Mouse (Mus musculus) neural tube, embryonic 15.5 days (tissue): Measurements from ENCODE around the gene Gm3317. TPM values are rescaled to one million over a fixed set of nuclear protein-coding genes. Genes with fewer than 3 reads are reported as not detected.
"Not testable (repeated sequence)": the region's sequence is repeated elsewhere in the genome, so short reads cannot be mapped to it uniquely, and the experiment has no call there.

Source experiments
- ATAC-seq: fragments of 200-750 bp; cut with Nextera tagmentation; 2 replicates; pipeline ENCODE4 v1.8.0; 2017; ENCODE audit warnings: mild to moderate bottlenecking, moderate TSS enrichment, moderate library complexity; ENCODE audit not compliant: low FRiP score
- H3K27ac ChIP-seq: fragments of 300-500 bp; sonication (generic); replicated peaks from 2 replicates; pipeline ENCODE4 v1.5.1; 2015; ENCODE audit warnings: mild to moderate bottlenecking, inconsistent platforms
- H3K27me3 ChIP-seq: fragments of 300-500 bp; sonication (generic); replicated peaks from 2 replicates; pipeline ENCODE4 v1.6.1; 2015; ENCODE audit warnings: inconsistent platforms
- H3K36me3 ChIP-seq: fragments of 300-500 bp; sonication (generic); 2 replicates; pipeline ENCODE4 v1.6.1; 2015; ENCODE audit warnings: inconsistent platforms
- H3K4me1 ChIP-seq: fragments of 300-500 bp; sonication (generic); 2 replicates; pipeline ENCODE4 v1.6.1; 2015; ENCODE audit warnings: inconsistent platforms
- H3K4me2 ChIP-seq: fragments of 300-500 bp; sonication (generic); 2 replicates; pipeline ENCODE4 v1.6.1; 2015; ENCODE audit warnings: inconsistent platforms, mild to moderate bottlenecking, moderate library complexity
- H3K4me3 ChIP-seq: fragments of 300-500 bp; sonication (generic); replicated peaks from 2 replicates; pipeline ENCODE4 v1.5.1; 2015; ENCODE audit warnings: mild to moderate bottlenecking, inconsistent platforms
- H3K9ac ChIP-seq: fragments of 300-500 bp; sonication (generic); replicated peaks from 2 replicates; pipeline ENCODE4 v1.6.1; 2015; ENCODE audit warnings: mild to moderate bottlenecking, inconsistent platforms
- H3K9me3 ChIP-seq: fragments of 300-500 bp; sonication (generic); replicated peaks from 2 replicates; pipeline ENCODE4 v1.6.1; 2016; ENCODE audit warnings: inconsistent platforms
- WGBS: fragments of 180-500 bp; shearing (Covaris S2); methylation state at CpG from one replicate; pipeline ENCODE4 v1.1.7; 2015; ENCODE audit warnings: mixed read lengths; 5-methylcytosine and 5-hydroxymethylcytosine counted together
- polyA plus RNA-seq: library from polyadenylated mRNA; unstranded; fragments of >200 nt; fragmentation: Nextera tagmentation; extraction: Ambion mirVana; gene quantifications from 2 replicates; pipeline ENCODE4 v1.2.1, GENCODE M21; 2015

Gene Gm3317
- not detected in 2 replicates for polyA plus RNA-seq

GRCm38 (mm10) chr14:5164235-5164634, at the start of gene Gm3317:
Gene Gm3317, plus strand, starts transcription at chr14:5164535.
- not testable (repeated sequence) for H3K4me2 ChIP-seq, H3K9me3 ChIP-seq, H3K27me3 ChIP-seq, H3K36me3 ChIP-seq, ATAC-seq, H3K4me1 ChIP-seq, H3K4me3 ChIP-seq, H3K9ac ChIP-seq, H3K27ac ChIP-seq
- no CpG with 5 or more reads among the region's 1 CpGs for WGBS

DNA sequence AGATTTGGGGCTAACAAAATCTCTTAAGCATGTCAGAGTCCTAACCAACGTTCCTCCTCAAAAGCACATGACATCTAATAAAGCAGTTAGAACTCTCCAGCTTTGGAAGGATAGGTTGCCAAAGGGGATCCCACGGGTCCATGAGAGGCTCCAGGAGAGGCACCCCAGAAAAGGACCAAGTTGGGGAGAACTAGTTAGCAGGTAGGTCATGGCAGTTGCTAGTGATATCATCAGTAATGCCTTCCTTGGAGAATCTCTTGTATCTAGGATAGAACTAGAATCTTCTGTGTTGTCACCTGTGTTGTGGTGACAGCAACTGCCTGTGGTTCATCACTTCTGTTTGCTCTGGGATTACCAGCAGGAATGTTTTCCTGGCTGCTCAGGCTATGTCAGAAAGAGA, 33.1 kb upstream of the Gm3317 start, which contains the start of gene Gm8279:
Gm8279 (plus strand) TSS at position 301 of the 400 bp plus-strand sequence.
- not testable (repeated sequence) for H3K27ac ChIP-seq, ATAC-seq, H3K9me3 ChIP-seq, H3K4me2 ChIP-seq, H3K4me1 ChIP-seq, H3K36me3 ChIP-seq, H3K27me3 ChIP-seq, H3K9ac ChIP-seq, H3K4me3 ChIP-seq
- WGBS, result 91% methylated on average over 2 of the region's 2 CpGs

GRCm38 (mm10) chr14:5185493-5185892, 21.2 kb downstream of the Gm3317 start, which contains the start of gene Gm8271:
Gene Gm8271, plus strand, starts transcription at chr14:5185793.
- WGBS, result no CpG with 5 or more reads among the region's 3 CpGs

More at GRCm38 (mm10) chr14:5185493-5185892, 21.2 kb downstream of the Gm3317 start, which contains the start of gene Gm8271:
- ATAC-seq, H3K27me3 ChIP-seq, H3K4me2 ChIP-seq, H3K9ac ChIP-seq, H3K36me3 ChIP-seq, H3K27ac ChIP-seq, H3K4me3 ChIP-seq, H3K4me1 ChIP-seq, H3K9me3 ChIP-seq: not testable (repeated sequence)

Other genes with a start within 250 kb of the Gm3317 start
- not detected in 2 replicates for gene Gm8297, start 180.6 kb upstream of the Gm3317 start, polyA plus RNA-seq
- 0.63 TPM in 1 of 2 replicates, not detected in the other for gene Gm3298, start 148.6 kb upstream of the Gm3317 start, polyA plus RNA-seq
- not detected in 2 replicates for gene 4930555G01Rik, start 113.9 kb upstream of the Gm3317 start, polyA plus RNA-seq
- gene Gm8281, start 93.5 kb upstream of the Gm3317 start, polyA plus RNA-seq, result 8.8 and 11.6 TPM in 2 replicates
- not detected in 2 replicates for gene Gm8279, start 33.0 kb upstream of the Gm3317 start, polyA plus RNA-seq
- not detected in 2 replicates for gene Gm8271, start 21.3 kb downstream of the Gm3317 start, polyA plus RNA-seq
- gene Gm3526, start 96.0 kb downstream of the Gm3317 start, polyA plus RNA-seq, result 0.17 TPM in 1 of 2 replicates, not detected in the other
- gene Gm3542, start 170.4 kb downstream of the Gm3317 start, polyA plus RNA-seq, result not detected in 2 replicates
- gene Gm3500, start 224.5 kb downstream of the Gm3317 start, polyA plus RNA-seq, result 1.2 and 1.8 TPM in 2 replicates